Mouse (Mus musculus) B cell, adult 62 days (primary cell): Measurements from ENCODE around the gene Ndnf. TPM values are rescaled to one million over a fixed set of nuclear protein-coding genes. Genes with fewer than 3 reads are reported as not detected.

Source experiments
- total RNA-seq: library from RNA; stranded (reverse); gene quantifications from 4 replicates; pipeline ENCODE4 v1.2.4, GENCODE M21; 2023

Ndnf gene
- 0.06 to 0.41 TPM (median 0.09 TPM) in 4 replicates for total RNA-seq

GRCm38 (mm10) chr6:65671451-65671850, at the start of gene Ndnf:
TSS of gene Ndnf (plus strand) at chr6:65671590.

Other genes with a start within 250 kb of the Ndnf start
- not detected in 4 replicates for gene Tnip3, start 146.3 kb upstream of the Ndnf start, total RNA-seq
- gene Prdm5, start 107.4 kb downstream of the Ndnf start, total RNA-seq, result not detected in 4 replicates